Mouse (Mus musculus) neural tube, embryonic 14.5 days (tissue): ENCODE data around the gene Dis3l. TPM values are rescaled to one million over a fixed set of nuclear protein-coding genes. Genes with fewer than 3 reads are reported as not detected.
A peak's percentile ranks its signal among the peaks of the same experiment; 100 is the strongest.

Experiments
- ATAC-seq: fragments of 200-750 bp; cut with Nextera tagmentation; 2 replicates; pipeline ENCODE4 v1.8.0; 2017; ENCODE audit warnings: low read depth, mild to moderate bottlenecking, moderate TSS enrichment, moderate library complexity
- H3K27ac ChIP-seq: fragments of 300-500 bp; sonication (generic); 2 replicates; pipeline ENCODE4 v1.5.1; 2014; ENCODE audit warnings: low read depth, mild to moderate bottlenecking, control low read depth, low read length, moderate library complexity, mixed read lengths
- H3K27me3 ChIP-seq: fragments of 300-500 bp; sonication (generic); 2 replicates; pipeline ENCODE4 v1.6.1; 2014; ENCODE audit warnings: low read length; ENCODE audit not compliant: control insufficient read depth, insufficient read depth
- H3K36me3 ChIP-seq: fragments of 300-500 bp; sonication (generic); 2 replicates; pipeline ENCODE4 v1.6.1; 2014; ENCODE audit warnings: low read length, mixed read lengths; ENCODE audit not compliant: control insufficient read depth, insufficient read depth
- H3K4me1 ChIP-seq: fragments of 300-500 bp; sonication (generic); 2 replicates; pipeline ENCODE4 v1.6.1; 2014; ENCODE audit warnings: low read length; ENCODE audit not compliant: control insufficient read depth, insufficient read depth
- H3K4me2 ChIP-seq: fragments of 300-500 bp; sonication (generic); 2 replicates; pipeline ENCODE4 v1.6.1; 2014; ENCODE audit warnings: mild to moderate bottlenecking, low read depth, low read length, control low read depth
- H3K4me3 ChIP-seq: fragments of 300-500 bp; sonication (generic); 2 replicates; pipeline ENCODE4 v1.5.1; 2014; ENCODE audit warnings: low read depth, low read length, control low read depth, mixed read lengths
- H3K9ac ChIP-seq: fragments of 300-500 bp; sonication (generic); replicated peaks from 2 replicates; pipeline ENCODE4 v1.6.1; 2014; ENCODE audit warnings: low read depth, mild to moderate bottlenecking, control low read depth, low read length, mixed read lengths
- H3K9me3 ChIP-seq: fragments of 300-500 bp; sonication (generic); 2 replicates; pipeline ENCODE4 v1.6.1; 2016; ENCODE audit warnings: low read length; ENCODE audit not compliant: control insufficient read depth
- WGBS: fragments of 180-500 bp; shearing (Covaris S2); extraction: QIAGEN DNeasy Blood & Tissue Kit; methylation state at CpG from one replicate; pipeline ENCODE4 v1.1.7; 2014; 5-methylcytosine and 5-hydroxymethylcytosine counted together
- polyA plus RNA-seq: library from polyadenylated mRNA; unstranded; fragments of >200 nt; fragmentation: Nextera tagmentation; extraction: Ambion mirVana; gene quantifications from 2 replicates; pipeline ENCODE4 v1.2.1, GENCODE M21; 2014

Dis3l gene
- polyA plus RNA-seq, 1 experiment from 2014 or later: 21.5 TPM

GRCm38 (mm10) chr9:64340351-64341253, 486 bp downstream of the Dis3l start:
- Histone ChIP-seq H3K4me1 (peaks cover 10% of the 10 kb centered on the region; the same call in 1 of the 2 replicates), H3K27me3 (no peaks in the 10 kb centered on the region; the same call in 1 of the 2 replicates), H3K4me3 (peak overlapping the region; percentile 53), H3K4me2 (peak overlapping the region; percentile 76), H3K9ac (peak overlapping the region; percentile 98), H3K36me3 (no peaks in the 10 kb centered on the region), H3K27ac (peak overlapping the region; percentile 98), H3K9me3 (no peaks in the 10 kb centered on the region)
- under 1% methylated on average over 66 of the region's 85 CpGs for WGBS
- peak; percentile 88 for ATAC-seq

GRCm38 (mm10) chr9:64339361-64339760, 1.7 kb downstream of the Dis3l start:
- ATAC-seq: no peak
- H3K4me3 ChIP-seq: no peak overlapping the region
- H3K9ac ChIP-seq: no peak overlapping the region
- H3K4me1 ChIP-seq: peaks cover 10% of the 10 kb centered on the region; the same call in 1 of the 2 replicates
- no peaks in the 10 kb centered on the region for H3K9me3 ChIP-seq
- H3K27ac ChIP-seq: no peak overlapping the region
- 23% methylated on average over 8 of the region's 8 CpGs for WGBS
- H3K36me3 ChIP-seq: no peaks in the 10 kb centered on the region
- no peaks in the 10 kb centered on the region for H3K27me3 ChIP-seq
- peak overlapping the region; percentile 76; the same call in 1 of the 2 replicates for H3K4me2 ChIP-seq

GRCm38 (mm10) chr9:64335825-64336224, 5.3 kb downstream of the Dis3l start:
- H3K4me1 ChIP-seq: peaks cover 5% of the 10 kb centered on the region; the same call in 1 of the 2 replicates
- H3K9ac ChIP-seq: no peak overlapping the region
- no peaks in the 10 kb centered on the region for H3K27me3 ChIP-seq
- WGBS: 92% methylated on average over 6 of the region's 6 CpGs
- no peak overlapping the region for H3K4me3 ChIP-seq
- no peaks in the 10 kb centered on the region for H3K36me3 ChIP-seq
- no peaks in the 10 kb centered on the region for H3K9me3 ChIP-seq
- ATAC-seq: no peak
- H3K4me2 ChIP-seq: no peak overlapping the region
- no peak overlapping the region for H3K27ac ChIP-seq

GRCm38 (mm10) chr9:64323976-64324375, 17.1 kb downstream of the Dis3l start:
- H3K36me3 ChIP-seq: peaks cover 11% of the 10 kb centered on the region

GRCm38 (mm10) chr9:64316986-64317385, 24.1 kb downstream of the Dis3l start:
- Histone ChIP-seq H3K9ac (no peak overlapping the region), H3K36me3 (peaks cover 4% of the 10 kb centered on the region; the same call in 1 of the 2 replicates), H3K4me1 (no peaks in the 10 kb centered on the region), H3K4me3 (no peak overlapping the region), H3K27ac (no peak overlapping the region), H3K27me3 (no peaks in the 10 kb centered on the region), H3K9me3 (no peaks in the 10 kb centered on the region), H3K4me2 (no peak overlapping the region)
- no peak for ATAC-seq
- WGBS: 99% methylated on average over 5 of the region's 5 CpGs

More at GRCm38 (mm10) chr9:64323976-64324375, 17.1 kb downstream of the Dis3l start:
- Histone ChIP-seq H3K9me3 (no peaks in the 10 kb centered on the region), H3K4me2 (no peak overlapping the region), H3K4me3 (no peak overlapping the region), H3K27ac (no peak overlapping the region), H3K9ac (no peak overlapping the region), H3K4me1 (no peaks in the 10 kb centered on the region), H3K27me3 (no peaks in the 10 kb centered on the region)
- 95% methylated on average over 7 of the region's 7 CpGs for WGBS
- no peak for ATAC-seq

- Histone ChIP-seq H3K27me3 (no peaks in the 10 kb centered on the region), H3K4me1 (no peaks in the 10 kb centered on the region), H3K9me3 (no peaks in the 10 kb centered on the region), H3K9ac (no peak overlapping the region), H3K4me2 (no peak overlapping the region), H3K36me3 (peaks cover 9% of the 10 kb centered on the region; the same call in 1 of the 2 replicates), H3K4me3 (no peak overlapping the region), H3K27ac (no peak overlapping the region)
- ATAC-seq: no peak
- WGBS: 95% methylated on average over 6 of the region's 6 CpGs
These were observed 26.4 kb downstream of the Dis3l start for GRCm38 (mm10) chr9:64314696-64315095.

- no peaks in the 10 kb centered on the region for H3K27me3 ChIP-seq
- H3K9ac ChIP-seq: no peak overlapping the region
- no peak overlapping the region for H3K4me3 ChIP-seq
- H3K27ac ChIP-seq: no peak overlapping the region
- no peaks in the 10 kb centered on the region for H3K4me1 ChIP-seq
- no peak for ATAC-seq
- H3K36me3 ChIP-seq: peaks cover 7% of the 10 kb centered on the region; the same call in 1 of the 2 replicates
- H3K4me2 ChIP-seq: no peak overlapping the region
- no peaks in the 10 kb centered on the region for H3K9me3 ChIP-seq
- 23% methylated on average over 1 of the region's 1 CpGs for WGBS
These were observed 29.0 kb downstream of the Dis3l start for GRCm38 (mm10) chr9:64312128-64312527.

- Histone ChIP-seq H3K36me3 (0 out of 2 replicates have a peak, but pooled peaks cover 7% of the 10 kb centered on the region), H3K4me3 (no peak overlapping the region), H3K27ac (no peak overlapping the region), H3K9me3 (no peaks in the 10 kb centered on the region), H3K9ac (no peak overlapping the region), H3K4me1 (no peaks in the 10 kb centered on the region), H3K4me2 (no peak overlapping the region), H3K27me3 (no peaks in the 10 kb centered on the region)
- ATAC-seq: no peak
- WGBS: 81% methylated on average over 16 of the region's 16 CpGs
These were observed 29.9 kb downstream of the Dis3l start for GRCm38 (mm10) chr9:64310996-64311785.
